Mouse (Mus musculus) kidney, adult 18-20 months (tissue): Measurements from ENCODE around the gene Tekt2.

Experiments used
- DNase-seq: peaks from one replicate; pipeline ENCODE4 v3.0.0; 2021

Tekt2 gene

GRCm38 (mm10) chr4:126325281-126325861 is at the start of gene Tekt2:
Tekt2 (minus strand) TSS chr4:126325688.
- no peak for DNase-seq

- no peak for DNase-seq
These were observed 46.0 kb upstream of the Tekt2 start for GRCm38 (mm10) chr4:126371497-126371896.

- DNase-seq = no peak
These were observed 34.6 kb upstream of the Tekt2 start for GRCm38 (mm10) chr4:126360069-126360468.

GRCm38 (mm10) chr4:126343451-126343850 is 18.0 kb upstream of the Tekt2 start:
- no peak for DNase-seq

- no peak for DNase-seq
These were observed 14.0 kb upstream of the Tekt2 start for GRCm38 (mm10) chr4:126339461-126339860.

GRCm38 (mm10) chr4:126332358-126332757 is 6.9 kb upstream of the Tekt2 start:
- DNase-seq = no peak

GRCm38 (mm10) chr4:126331751-126332150 is 6.3 kb upstream of the Tekt2 start:
- no peak for DNase-seq

- DNase-seq = no peak
These were observed 4.8 kb upstream of the Tekt2 start for GRCm38 (mm10) chr4:126330295-126330694.

- no peak for DNase-seq
These were observed 548 bp upstream of the Tekt2 start for GRCm38 (mm10) chr4:126326036-126326435.

GRCm38 (mm10) chr4:126324861-126325260 is 627 bp downstream of the Tekt2 start:
- DNase-seq = no peak

GRCm38 (mm10) chr4:126322646-126323045 is 2.8 kb downstream of the Tekt2 start:
- no peak for DNase-seq

GRCm38 (mm10) chr4:126321854-126322511 is 3.5 kb downstream of the Tekt2 start:
- no peak for DNase-seq

GRCm38 (mm10) chr4:126321111-126321853 is 4.2 kb downstream of the Tekt2 start, which contains the start of gene Adprhl2:
Adprhl2 (minus strand) TSS chr4:126321703.
- DNase-seq = peak; percentile 99

GRCm38 (mm10) chr4:126319806-126320205 is 5.7 kb downstream of the Tekt2 start:
- DNase-seq = no peak

- DNase-seq = no peak
These were observed 8.9 kb downstream of the Tekt2 start for GRCm38 (mm10) chr4:126316443-126317040.

- peak; percentile 45 for DNase-seq
These were observed 9.6 kb downstream of the Tekt2 start for GRCm38 (mm10) chr4:126315931-126316330.

- DNase-seq = peak; percentile 64
These were observed 11.1 kb downstream of the Tekt2 start for GRCm38 (mm10) chr4:126314393-126314792.

GRCm38 (mm10) chr4:126313202-126313601 is 12.3 kb downstream of the Tekt2 start:
- no peak for DNase-seq

- no peak for DNase-seq
These were observed 13.8 kb downstream of the Tekt2 start for GRCm38 (mm10) chr4:126311566-126312200.

GRCm38 (mm10) chr4:126310344-126310743 is 15.1 kb downstream of the Tekt2 start:
- no peak for DNase-seq

- DNase-seq = peak; percentile 89
These were observed 15.6 kb downstream of the Tekt2 start for GRCm38 (mm10) chr4:126309922-126310309.

GRCm38 (mm10) chr4:126309211-126309921 is 16.1 kb downstream of the Tekt2 start:
- no peak for DNase-seq
